Mouse (Mus musculus) adrenal gland, postnatal 25 days (tissue): ENCODE measurements around the gene G3bp2. TPM values are rescaled to one million over a fixed set of nuclear protein-coding genes. Genes with fewer than 3 reads are reported as not detected.

ENCODE experiments used
- DNase-seq: peaks from one replicate; pipeline ENCODE4 v3.0.0; 2021; ENCODE audit warnings: mixed read lengths
- total RNA-seq: library from RNA; stranded (reverse); gene quantifications from 2 replicates; pipeline ENCODE4 v1.2.3, GENCODE M21; 2021

G3bp2 gene
- total RNA-seq, 1 experiment from 2014 or later = 133 TPM

DNA sequence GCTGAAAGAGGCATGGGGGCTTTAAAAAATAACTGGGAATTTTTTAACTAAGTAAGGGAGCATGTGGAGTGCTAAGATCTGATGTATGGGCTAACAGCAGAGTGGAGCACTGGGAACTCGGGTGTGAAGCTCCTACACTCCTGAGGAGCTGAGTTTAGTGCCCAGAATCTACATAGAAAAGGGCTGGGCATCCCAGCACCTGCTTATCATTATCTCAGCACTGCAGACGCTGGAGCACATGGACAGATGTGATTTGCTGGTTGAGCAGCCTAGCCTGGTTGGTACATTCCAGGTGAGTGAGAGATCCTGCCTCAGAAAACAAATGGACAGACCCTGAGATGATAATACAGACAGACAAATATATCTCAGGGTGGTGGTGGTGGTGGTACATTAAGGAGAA lies 73.7 kb downstream of the G3bp2 start:
- no peak for DNase-seq

DNA sequence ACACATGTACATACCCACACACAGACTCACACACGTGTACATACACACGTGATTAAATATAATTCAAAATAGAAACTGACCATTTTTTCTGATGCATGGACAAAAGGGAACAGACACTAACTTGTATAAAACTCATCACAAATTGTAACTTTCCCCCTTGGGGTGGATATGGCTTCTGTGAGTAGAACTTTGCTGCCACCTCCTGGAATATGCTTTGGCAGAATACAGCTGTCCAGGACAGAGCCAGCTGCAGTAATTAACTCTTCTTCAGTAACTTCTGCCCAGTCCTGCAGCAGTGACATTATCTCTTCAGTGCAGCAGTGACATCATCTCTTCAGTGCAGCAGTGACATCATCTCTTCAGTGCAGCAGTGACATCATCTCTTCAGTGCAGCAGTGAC lies 80.5 kb downstream of the G3bp2 start:
- DNase-seq = no peak

Other genes starting within 250 kb of the G3bp2 start
- 66.9 and 85.4 TPM in 2 replicates for gene Rchy1, start 120.7 kb downstream of the G3bp2 start, total RNA-seq
- not detected in 2 replicates for gene Odaph, start 96.2 kb downstream of the G3bp2 start, total RNA-seq
- 4.6 and 6.5 TPM in 2 replicates for gene Cdkl2, start 39.8 kb downstream of the G3bp2 start, total RNA-seq
- gene Uso1, start 54.2 kb upstream of the G3bp2 start, total RNA-seq = 82.9 and 84.1 TPM in 2 replicates
- not detected in 2 replicates for gene U90926, start 131.7 kb upstream of the G3bp2 start, total RNA-seq
- 0.18 TPM in 1 of 2 replicates, not detected in the other for gene Ppef2, start 172.6 kb upstream of the G3bp2 start, total RNA-seq
- 13.8 and 15.8 TPM in 2 replicates for gene Naaa, start 194.5 kb upstream of the G3bp2 start, total RNA-seq
- 30.5 and 36.1 TPM in 2 replicates for gene Sdad1, start 226.8 kb upstream of the G3bp2 start, total RNA-seq
- gene Cxcl9, start 244.4 kb upstream of the G3bp2 start, total RNA-seq = 0.88 and 0.90 TPM in 2 replicates
- gene Art3, start 248.1 kb upstream of the G3bp2 start, total RNA-seq = 50.0 and 51.8 TPM in 2 replicates